Mouse (Mus musculus): ENCODE measurements around the gene Zfp931. TPM values are rescaled to one million over a fixed set of nuclear protein-coding genes. Genes with fewer than 3 reads are reported as not detected.
"Not testable (repeated sequence)": the region's sequence is repeated elsewhere in the genome, so short reads cannot be mapped to it uniquely, and the experiment has no call there.

Gene Zfp931
- total RNA-seq, 2 experiments from 2014 or later = 10.8 to 12.4 TPM

GRCm38 (mm10) chr2:178020773-178021172 is 57.5 kb downstream of the Zfp931 start:
- intact Hi-C loops (cut with DNase I); DNase-seq: not testable (repeated sequence)

GRCm38 (mm10) chr2:178019486-178019885 is 58.8 kb downstream of the Zfp931 start:
- DNase-seq; intact Hi-C loops (cut with DNase I): not testable (repeated sequence)

Other genes starting within 250 kb of the Zfp931 start
- gene Gm14325, start 238.1 kb downstream of the Zfp931 start, total RNA-seq (2021) = 10 to 100 TPM; 73.0 to 77.6 TPM
- gene Gm14327, start 181.4 kb downstream of the Zfp931 start, total RNA-seq (2021) = 10 to 100 TPM; 30.8 to 31.1 TPM
- 1 to 10 TPM in 1 of 2 experiments, under 1 TPM in 1; 0.44 to 1.1 TPM for gene Zfp972, start 152.9 kb downstream of the Zfp931 start, total RNA-seq (2021)
- gene Gm14326, start 121.2 kb downstream of the Zfp931 start, total RNA-seq (2021) = 10 to 100 TPM; 31.1 to 43.1 TPM
- 10 to 100 TPM; 61.8 to 69.7 TPM for gene Zfp971, start 55.2 kb downstream of the Zfp931 start, total RNA-seq (2021)
- 1 to 10 TPM; 1.2 to 1.4 TPM for gene Phactr3, start 40.5 kb upstream of the Zfp931 start, total RNA-seq (2021)

All from heart, postnatal 14 days (tissue).